Mouse (Mus musculus) spleen, adult 2 months (tissue): ENCODE measurements around the gene Meis2. TPM values are rescaled to one million over a fixed set of nuclear protein-coding genes. Genes with fewer than 3 reads are reported as not detected.

Source experiments
- DNase-seq, 2 experiments: peaks; one replicate each; pipeline versions ENCODE4 v3.0.0 to v3.0.0-alpha.2; 2012 to 2021; ENCODE audit warnings: low spot score in 2 of 2, low read depth in 1 of 2
- H3K27ac ChIP-seq: fragments of 200-500 bp; 2 replicates; pipeline ENCODE4 v1.5.1; 2012; ENCODE audit warnings: low read length, inconsistent platforms; ENCODE audit not compliant: insufficient read depth
- H3K27me3 ChIP-seq: fragments of 200-500 bp; 2 replicates; pipeline ENCODE4 v1.6.1; 2012; ENCODE audit warnings: mild to moderate bottlenecking, moderate library complexity, low read length, inconsistent platforms; ENCODE audit not compliant: control insufficient read depth, insufficient read depth
- H3K36me3 ChIP-seq: fragments of 200-500 bp; 2 replicates; pipeline ENCODE4 v1.6.1; 2012; ENCODE audit warnings: mild to moderate bottlenecking, low read length, inconsistent platforms; ENCODE audit not compliant: control insufficient read depth, insufficient read depth
- H3K4me1 ChIP-seq: fragments of 200-500 bp; 2 replicates; pipeline ENCODE4 v1.6.1; 2011; ENCODE audit warnings: inconsistent platforms; ENCODE audit not compliant: control insufficient read depth, insufficient read depth, insufficient read length
- H3K4me3 ChIP-seq: fragments of 200-500 bp; 2 replicates; pipeline ENCODE4 v1.5.1; 2011; ENCODE audit warnings: mild to moderate bottlenecking, inconsistent platforms; ENCODE audit not compliant: insufficient read depth, insufficient read length; ENCODE audit errors: extremely low read depth
- CTCF ChIP-seq: fragments of 200-500 bp; IDR thresholded peaks from 2 replicates; pipeline ENCODE4 v1.5.1; 2011; ENCODE audit warnings: mild to moderate bottlenecking, inconsistent platforms; ENCODE audit not compliant: insufficient read depth, insufficient read length, insufficient replicate concordance; ENCODE audit errors: extremely low read depth
- POLR2A ChIP-seq: fragments of 200-500 bp; IDR thresholded peaks from 2 replicates; pipeline ENCODE4 v1.6.1; 2011; ENCODE audit warnings: low read depth, low read length, inconsistent platforms
- WGBS: fragments of 180-500 bp; shearing (Covaris S2); methylation state at CpG from one replicate; pipeline ENCODE4 v1.1.7; 2018; 5-methylcytosine and 5-hydroxymethylcytosine counted together
- polyA plus RNA-seq: library from polyadenylated mRNA; depleted of rRNA; stranded (reverse); fragments of >200 nt; gene quantifications from 2 replicates; pipeline ENCODE4 v1.2.3, GENCODE M21; 2012

Gene Meis2
- polyA plus RNA-seq, 1 experiment = 3.2 TPM

DNA sequence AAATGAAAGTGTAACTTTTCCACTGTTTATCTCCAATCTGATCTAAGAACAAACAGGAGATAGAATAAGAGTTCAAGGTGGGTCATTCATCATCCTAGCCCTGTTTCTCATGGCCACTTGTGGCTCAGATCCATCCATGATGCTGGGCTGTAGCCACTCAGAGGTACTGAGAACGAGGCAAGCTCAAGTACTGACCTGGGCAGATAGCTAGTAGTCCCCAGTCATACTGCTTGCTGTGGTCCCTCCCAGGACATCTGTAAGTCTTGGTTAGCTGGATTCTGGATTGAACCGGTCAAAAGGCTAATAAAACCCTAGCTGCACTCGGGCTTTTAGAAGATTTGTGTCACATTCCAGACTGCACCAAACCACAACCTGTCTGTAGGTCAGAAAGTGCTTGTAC, 12.1 kb upstream of the Meis2 start:
- TF ChIP-seq CTCF (no peak), POLR2A (no peak)
- 56% methylated on average over 3 of the region's 3 CpGs for WGBS
- peaks cover 9% of the 10 kb centered on the region; the same call in 1 of the 2 replicates for H3K27me3 ChIP-seq

GRCm38 (mm10) chr2:116076752-116077480, 11.3 kb upstream of the Meis2 start:
- H3K36me3 ChIP-seq = no peaks in the 10 kb centered on the region
- no peak for DNase-seq
- no peak overlapping the region for H3K4me3 ChIP-seq
- TF ChIP-seq POLR2A = no peak
- no peaks in the 10 kb centered on the region for H3K4me1 ChIP-seq
- peaks cover 9% of the 10 kb centered on the region; the same call in 1 of the 2 replicates for H3K27me3 ChIP-seq
- no peak overlapping the region for H3K27ac ChIP-seq

More for the DNA sequence above, 12.1 kb upstream of the Meis2 start:
- no peak overlapping the region for H3K4me3 ChIP-seq
- no peak overlapping the region for H3K27ac ChIP-seq
- no peaks in the 10 kb centered on the region for H3K36me3 ChIP-seq
- H3K4me1 ChIP-seq = no peaks in the 10 kb centered on the region
- DNase-seq = no peak

GRCm38 (mm10) chr2:116075902-116076301, 10.3 kb upstream of the Meis2 start:
- peaks cover 11% of the 10 kb centered on the region; the same call in 1 of the 2 replicates for H3K27me3 ChIP-seq
- 2% methylated on average over 23 of the region's 23 CpGs for WGBS
- no peak for DNase-seq
- H3K27ac ChIP-seq = no peak overlapping the region
- H3K4me3 ChIP-seq = peak overlapping the region; percentile 30; the same call in 1 of the 2 replicates
- H3K36me3 ChIP-seq = no peaks in the 10 kb centered on the region
- no peaks in the 10 kb centered on the region for H3K4me1 ChIP-seq
- TF ChIP-seq CTCF = no peak
- no peak for TF ChIP-seq POLR2A

- WGBS = 6% methylated on average over 20 of the region's 20 CpGs
- Histone ChIP-seq H3K4me3 (no peak overlapping the region), H3K36me3 (no peaks in the 10 kb centered on the region), H3K4me1 (no peaks in the 10 kb centered on the region), H3K27ac (no peak overlapping the region), H3K27me3 (peaks cover 11% of the 10 kb centered on the region)
- TF ChIP-seq POLR2A (no peak), CTCF (no peak)
- no peak for DNase-seq
These were observed 9.8 kb upstream of the Meis2 start for GRCm38 (mm10) chr2:116075477-116075876.

DNA sequence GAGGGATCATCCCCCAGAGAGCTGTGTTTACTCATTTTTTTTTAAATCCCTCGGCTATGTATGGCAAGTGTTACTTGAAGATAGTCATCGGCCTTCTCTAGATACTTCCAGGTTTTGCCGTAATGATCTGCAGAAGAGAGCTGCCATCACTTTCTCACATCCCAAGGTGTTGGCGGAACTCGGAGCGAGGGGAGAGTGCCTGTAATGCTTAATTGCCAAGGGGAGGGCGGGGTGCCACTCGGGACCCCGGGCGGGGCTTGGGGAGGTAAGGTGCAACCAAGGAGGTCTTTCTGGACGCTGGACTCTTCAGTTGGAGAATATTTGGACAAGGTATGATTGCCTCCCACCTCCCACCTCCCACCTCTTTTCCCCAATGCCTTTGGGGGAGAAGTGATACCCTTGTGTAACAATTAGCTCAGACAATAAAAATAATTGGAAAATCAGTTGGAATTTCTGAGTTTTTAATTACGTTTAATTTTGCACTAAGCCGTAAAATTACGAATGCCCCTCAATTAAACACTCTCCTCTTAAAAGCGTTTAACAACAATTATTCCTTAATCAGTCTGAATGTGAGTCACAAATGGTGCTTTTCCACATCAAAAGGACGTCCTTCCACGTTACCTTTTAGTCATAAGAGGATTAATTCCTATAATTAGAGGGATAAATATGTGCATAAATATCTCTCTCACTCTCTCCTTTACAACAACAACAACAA, 9.2 kb upstream of the Meis2 start:
- Histone ChIP-seq H3K4me3 (no peak overlapping the region), H3K36me3 (no peaks in the 10 kb centered on the region), H3K27ac (no peak overlapping the region), H3K27me3 (peaks cover 11% of the 10 kb centered on the region), H3K4me1 (no peaks in the 10 kb centered on the region)
- no peak for TF ChIP-seq POLR2A
- TF ChIP-seq CTCF = no peak
- 25% methylated on average over 17 of the region's 17 CpGs for WGBS
- no peak for DNase-seq

DNA sequence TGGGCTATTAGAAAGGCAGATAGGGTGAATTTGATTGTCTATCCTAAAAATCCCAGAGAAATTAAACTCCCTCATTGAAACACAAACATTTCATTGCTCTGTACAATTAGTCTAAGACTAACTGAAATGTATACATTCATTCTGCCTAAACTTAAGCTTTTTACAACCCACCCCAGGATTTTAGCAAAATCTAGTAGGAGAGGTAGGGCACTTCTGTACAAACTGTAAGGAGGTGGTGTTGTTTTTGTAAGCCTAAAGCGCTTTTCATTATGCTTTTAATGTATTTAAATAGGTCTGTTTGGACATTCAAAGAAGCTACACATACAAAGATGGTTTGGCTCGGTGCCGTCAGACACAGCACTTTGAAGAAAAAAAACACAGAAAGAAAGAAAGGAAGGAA, 8.4 kb upstream of the Meis2 start:
- Histone ChIP-seq H3K4me3 (no peak overlapping the region), H3K36me3 (no peaks in the 10 kb centered on the region), H3K4me1 (no peaks in the 10 kb centered on the region), H3K27ac (no peak overlapping the region), H3K27me3 (peaks cover 11% of the 10 kb centered on the region)
- TF ChIP-seq POLR2A (no peak), CTCF (no peak)
- DNase-seq = no peak
- 54% methylated on average over 3 of the region's 3 CpGs for WGBS
